Mouse (Mus musculus) embryo, embryonic 11.5 days (tissue): ENCODE measurements around the gene Nbea.
A peak's percentile ranks its signal among the peaks of the same experiment; 100 is the strongest.
"Not testable (repeated sequence)": the region's sequence is repeated elsewhere in the genome, so short reads cannot be mapped to it uniquely, and the experiment has no call there.

Experiments used
- DNase-seq: peaks from one replicate; pipeline ENCODE4 v3.0.0-alpha.2; 2012; ENCODE audit warnings: low read depth, low spot score

Nbea gene

GRCm38 (mm10) chr3:56034596-56034995 is 148.9 kb downstream of the Nbea start:
- no peak for DNase-seq

GRCm38 (mm10) chr3:56018494-56018893 is 165.0 kb downstream of the Nbea start:
- DNase-seq: no peak

GRCm38 (mm10) chr3:56011132-56011531 is 172.4 kb downstream of the Nbea start:
- DNase-seq: no peak

GRCm38 (mm10) chr3:56007991-56008390 is 175.5 kb downstream of the Nbea start:
- peak; percentile 43 for DNase-seq

GRCm38 (mm10) chr3:56000259-56000658 is 183.2 kb downstream of the Nbea start:
- peak; percentile 51 for DNase-seq

GRCm38 (mm10) chr3:55978361-55978760 is 205.1 kb downstream of the Nbea start:
- no peak for DNase-seq

GRCm38 (mm10) chr3:55976986-55977385 is 206.5 kb downstream of the Nbea start:
- DNase-seq: not testable (repeated sequence)

- DNase-seq: no peak
Measured at GRCm38 (mm10) chr3:55965723-55966156, 217.8 kb downstream of the Nbea start.

- DNase-seq: no peak
Measured at GRCm38 (mm10) chr3:55963032-55963431, 220.5 kb downstream of the Nbea start.

GRCm38 (mm10) chr3:55949994-55950393 is 233.5 kb downstream of the Nbea start:
- DNase-seq: no peak

- DNase-seq: no peak
Measured at GRCm38 (mm10) chr3:55949148-55949547, 234.4 kb downstream of the Nbea start.

- no peak for DNase-seq
Measured at GRCm38 (mm10) chr3:55927343-55927742, 256.2 kb downstream of the Nbea start.

- DNase-seq: no peak
Measured at GRCm38 (mm10) chr3:55909290-55909689, 274.2 kb downstream of the Nbea start.

GRCm38 (mm10) chr3:55890574-55890973 is 292.9 kb downstream of the Nbea start:
- no peak for DNase-seq

- DNase-seq: no peak
Measured at GRCm38 (mm10) chr3:55889227-55889626, 294.3 kb downstream of the Nbea start.

- DNase-seq: no peak
Measured at GRCm38 (mm10) chr3:55887829-55888210, 295.7 kb downstream of the Nbea start.

- no peak for DNase-seq
Measured at GRCm38 (mm10) chr3:55887193-55887828, 296.2 kb downstream of the Nbea start.

GRCm38 (mm10) chr3:55872944-55873924 is 310.3 kb downstream of the Nbea start:
- no peak for DNase-seq

- DNase-seq: no peak
Measured at GRCm38 (mm10) chr3:55852488-55852887, 331.0 kb downstream of the Nbea start.

- DNase-seq: no peak
Measured at GRCm38 (mm10) chr3:55847115-55847514, 336.4 kb downstream of the Nbea start.

GRCm38 (mm10) chr3:55837188-55837587 is 346.3 kb downstream of the Nbea start:
- DNase-seq: no peak

- no peak for DNase-seq
Measured at GRCm38 (mm10) chr3:55835207-55835606, 348.3 kb downstream of the Nbea start.

GRCm38 (mm10) chr3:55830226-55830625 is 353.3 kb downstream of the Nbea start:
- no peak for DNase-seq
